Mouse (Mus musculus) lung, embryonic 16.5 days (tissue): ENCODE measurements at regions not wholly inside any gene's neighbourhood (a gene's known extent, or its start where the extent isn't known, plus 50 kb on each side); places are given as distances from the start of the nearest gene placed in this dataset.

Experiments used
- ATAC-seq: fragments of 200-750 bp; cut with Nextera tagmentation; 2 replicates; pipeline ENCODE4 v1.8.0; 2017; ENCODE audit warnings: low read depth, mild to moderate bottlenecking, moderate library complexity
- H3K27ac ChIP-seq: fragments of 300-500 bp; sonication (generic); 2 replicates; pipeline ENCODE4 v1.5.1; 2014; ENCODE audit warnings: mild to moderate bottlenecking, control low read depth, low read length
- H3K27me3 ChIP-seq: fragments of 300-500 bp; sonication (generic); 2 replicates; pipeline ENCODE4 v1.6.1; 2014; ENCODE audit warnings: low read depth, low read length, mixed read lengths; ENCODE audit not compliant: control insufficient read depth, insufficient read depth
- H3K36me3 ChIP-seq: fragments of 300-500 bp; sonication (generic); 2 replicates; pipeline ENCODE4 v1.6.1; 2014; ENCODE audit warnings: low read length; ENCODE audit not compliant: control insufficient read depth, insufficient read depth
- H3K4me1 ChIP-seq: fragments of 300-500 bp; sonication (generic); replicated peaks from 2 replicates; pipeline ENCODE4 v1.6.1; 2014; ENCODE audit warnings: low read length, mixed read lengths; ENCODE audit not compliant: control insufficient read depth, insufficient read depth
- H3K4me2 ChIP-seq: fragments of 300-500 bp; sonication (generic); 2 replicates; pipeline ENCODE4 v1.6.1; 2014; ENCODE audit warnings: low read depth, low read length, control low read depth
- H3K4me3 ChIP-seq: fragments of 300-500 bp; sonication (generic); 2 replicates; pipeline ENCODE4 v1.5.1; 2014; ENCODE audit warnings: mild to moderate bottlenecking, low read length, control low read depth
- H3K9ac ChIP-seq: fragments of 300-500 bp; sonication (generic); 2 replicates; pipeline ENCODE4 v1.6.1; 2014; ENCODE audit warnings: low read length, control low read depth
- H3K9me3 ChIP-seq: fragments of 300-500 bp; sonication (generic); 2 replicates; pipeline ENCODE4 v1.6.1; 2016; ENCODE audit warnings: low read length; ENCODE audit not compliant: control insufficient read depth
- WGBS: fragments of 180-500 bp; shearing (Covaris S2); extraction: QIAGEN DNeasy Blood & Tissue Kit; methylation state at CpG from one replicate; pipeline ENCODE4 v1.1.7; 2014; 5-methylcytosine and 5-hydroxymethylcytosine counted together

DNA sequence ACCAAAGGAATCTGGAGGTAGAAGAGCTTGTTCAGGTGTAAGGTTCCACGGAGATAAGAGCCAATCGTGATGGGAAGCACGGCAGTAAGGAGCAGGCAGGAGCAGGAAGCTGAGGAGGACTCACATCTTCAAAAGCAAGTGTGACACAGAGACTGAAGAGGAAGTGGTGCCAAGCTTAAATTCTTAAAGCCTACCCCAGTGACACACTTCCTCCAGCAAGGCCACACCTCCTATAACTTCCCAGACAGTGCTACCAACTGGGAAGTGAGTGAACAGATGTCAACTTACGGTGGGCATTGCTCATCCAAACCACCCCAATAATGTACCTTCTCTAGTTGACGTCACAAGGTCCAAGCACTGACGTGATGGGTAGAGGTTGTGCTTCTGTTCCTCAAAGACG is 133.0 kb downstream of the Cdh26 start:
- Histone ChIP-seq H3K36me3 (no peaks in the 10 kb centered on the region), H3K9me3 (no peaks in the 10 kb centered on the region), H3K9ac (no peak overlapping the region), H3K4me3 (no peak overlapping the region), H3K4me1 (no peaks in the 10 kb centered on the region; the same call in 1 of the 2 replicates), H3K4me2 (no peak overlapping the region), H3K27ac (no peak overlapping the region), H3K27me3 (no peaks in the 10 kb centered on the region)
- ATAC-seq: no peak
- WGBS: 71% methylated on average over 7 of the region's 7 CpGs

DNA sequence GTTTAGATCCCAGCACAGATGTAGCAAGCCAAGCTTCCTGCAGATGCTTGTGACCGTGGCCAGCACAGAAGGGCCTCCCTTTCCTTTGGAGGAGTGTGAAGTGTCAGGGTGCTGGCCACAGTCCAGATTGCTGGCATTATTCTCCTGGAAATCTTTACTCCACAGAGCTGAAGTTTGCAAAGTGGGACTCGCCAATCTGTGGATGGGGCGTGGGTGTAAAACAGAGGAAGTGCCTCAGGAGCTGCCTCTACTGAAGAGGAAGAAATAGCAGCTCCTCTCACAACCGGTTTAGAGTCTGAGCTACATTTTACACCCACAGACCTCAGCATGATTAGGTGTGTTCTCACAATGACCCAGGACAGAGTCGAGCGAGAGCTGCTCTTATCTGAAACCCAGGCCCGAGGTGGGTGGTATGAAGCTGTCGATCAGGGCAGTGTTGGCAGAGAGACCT is 135.1 kb downstream of the Cdh26 start:
- H3K9me3 ChIP-seq: no peaks in the 10 kb centered on the region
- H3K27me3 ChIP-seq: no peaks in the 10 kb centered on the region
- no peak overlapping the region for H3K4me3 ChIP-seq
- H3K4me2 ChIP-seq: no peak overlapping the region
- H3K4me1 ChIP-seq: no peaks in the 10 kb centered on the region; the same call in 1 of the 2 replicates
- no peaks in the 10 kb centered on the region for H3K36me3 ChIP-seq
- H3K27ac ChIP-seq: no peak overlapping the region
- no peak overlapping the region for H3K9ac ChIP-seq
- WGBS: 26% methylated on average over 8 of the region's 8 CpGs
- ATAC-seq: peak; percentile 56; the same call in 1 of the 2 replicates

DNA sequence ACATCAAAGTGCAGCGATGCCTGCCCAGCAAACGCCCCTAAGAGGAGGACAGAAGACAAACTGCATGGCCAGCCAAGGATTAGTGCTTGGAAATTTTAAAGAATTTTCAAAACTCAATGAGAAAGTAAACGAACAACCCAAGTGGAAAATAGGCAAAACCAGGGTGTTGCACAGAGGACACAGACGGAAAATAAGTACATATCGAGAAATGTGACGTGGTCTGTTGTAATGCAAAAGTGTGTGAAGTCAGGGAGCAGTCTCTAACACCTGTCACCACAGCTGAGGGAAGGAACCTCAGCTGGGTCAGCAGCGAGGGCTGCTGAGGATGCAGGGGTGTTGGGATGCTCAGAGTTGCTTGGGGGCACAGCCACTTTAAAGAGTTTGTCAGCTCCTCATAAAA is 137.2 kb downstream of the Cdh26 start:
- WGBS: 69% methylated on average over 7 of the region's 7 CpGs
- no peak overlapping the region for H3K27ac ChIP-seq
- H3K4me1 ChIP-seq: no peaks in the 10 kb centered on the region; the same call in 1 of the 2 replicates
- no peaks in the 10 kb centered on the region for H3K9me3 ChIP-seq
- H3K4me3 ChIP-seq: no peak overlapping the region
- H3K9ac ChIP-seq: no peak overlapping the region
- no peak for ATAC-seq
- H3K36me3 ChIP-seq: no peaks in the 10 kb centered on the region
- no peak overlapping the region for H3K4me2 ChIP-seq
- H3K27me3 ChIP-seq: no peaks in the 10 kb centered on the region; the same call in 1 of the 2 replicates

DNA sequence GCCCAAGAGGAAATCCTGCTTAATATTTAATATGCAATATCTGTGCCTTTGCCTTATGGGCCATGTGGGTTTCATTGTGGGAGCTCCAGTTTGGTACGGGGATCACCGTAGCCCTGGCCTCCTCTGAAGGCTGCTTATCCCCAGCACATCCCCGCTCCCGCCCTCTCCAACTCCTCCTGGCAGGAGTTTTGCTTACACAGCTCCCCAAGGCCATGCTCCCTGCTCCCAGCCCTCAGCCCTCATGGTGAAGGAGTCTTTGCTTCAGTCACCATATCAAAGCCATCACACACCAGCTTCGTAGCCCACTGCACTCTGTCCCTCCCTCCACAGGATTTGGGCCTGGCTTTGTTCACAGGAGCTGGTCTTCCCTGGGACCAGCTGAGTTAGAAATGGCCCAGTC is 142.0 kb downstream of the Cdh26 start:
- H3K36me3 ChIP-seq: no peaks in the 10 kb centered on the region
- H3K9me3 ChIP-seq: no peaks in the 10 kb centered on the region
- no peak overlapping the region for H3K9ac ChIP-seq
- no peak overlapping the region for H3K27ac ChIP-seq
- no peaks in the 10 kb centered on the region for H3K4me1 ChIP-seq
- 66% methylated on average over 5 of the region's 5 CpGs for WGBS
- ATAC-seq: no peak
- no peak overlapping the region for H3K4me2 ChIP-seq
- no peak overlapping the region for H3K4me3 ChIP-seq
- peaks cover 9% of the 10 kb centered on the region for H3K27me3 ChIP-seq

DNA sequence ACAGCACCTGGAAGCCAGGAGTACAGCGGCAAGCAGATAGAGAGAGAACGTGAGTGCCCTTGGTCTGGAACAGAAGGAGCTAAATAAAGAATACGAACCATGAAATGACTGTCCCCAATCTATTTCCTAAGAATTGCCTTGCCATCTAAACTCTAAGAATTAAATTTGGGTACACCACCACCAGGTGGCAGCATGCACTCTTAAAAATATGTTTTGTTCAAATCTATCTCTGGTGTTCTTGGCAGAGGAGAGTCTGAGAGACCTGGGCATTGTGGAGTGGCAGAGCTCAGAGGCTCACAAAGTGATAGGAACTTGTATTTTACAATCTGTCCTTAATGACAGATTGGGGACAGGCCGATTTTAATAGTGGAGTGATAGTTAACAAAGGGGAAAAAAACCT is 144.5 kb downstream of the Cdh26 start:
- no peak overlapping the region for H3K4me3 ChIP-seq
- no peaks in the 10 kb centered on the region for H3K36me3 ChIP-seq
- peaks cover 9% of the 10 kb centered on the region for H3K27me3 ChIP-seq
- no peaks in the 10 kb centered on the region for H3K4me1 ChIP-seq
- H3K27ac ChIP-seq: no peak overlapping the region
- H3K4me2 ChIP-seq: no peak overlapping the region
- no peak overlapping the region for H3K9ac ChIP-seq
- 39% methylated on average over 4 of the region's 4 CpGs for WGBS
- no peaks in the 10 kb centered on the region for H3K9me3 ChIP-seq
- ATAC-seq: no peak

DNA sequence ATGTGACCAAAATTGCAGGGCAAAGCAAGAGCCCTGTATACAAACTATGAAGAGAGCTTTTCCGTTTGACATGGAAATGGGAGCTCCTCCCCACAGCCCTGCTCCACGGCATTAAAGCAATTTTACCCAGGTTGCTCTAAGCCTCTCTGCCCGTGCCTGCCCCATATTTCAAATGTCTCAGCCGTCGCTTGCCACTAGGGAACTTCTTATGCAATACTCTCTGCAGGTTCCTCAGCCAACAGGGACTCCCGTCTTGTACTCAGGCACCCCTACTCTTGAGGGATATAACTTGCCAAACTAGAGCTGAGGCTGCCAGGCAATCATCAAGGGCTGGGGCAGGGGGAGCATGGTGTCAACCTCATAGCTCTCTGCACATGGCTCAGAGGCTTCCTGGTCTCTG is 145.1 kb downstream of the Cdh26 start:
- no peak overlapping the region for H3K27ac ChIP-seq
- no peaks in the 10 kb centered on the region for H3K4me1 ChIP-seq
- no peak overlapping the region for H3K4me3 ChIP-seq
- H3K9ac ChIP-seq: no peak overlapping the region
- peaks cover 9% of the 10 kb centered on the region for H3K27me3 ChIP-seq
- H3K9me3 ChIP-seq: no peaks in the 10 kb centered on the region
- WGBS: 28% methylated on average over 6 of the region's 6 CpGs
- no peak overlapping the region for H3K4me2 ChIP-seq
- peak; percentile 30 for ATAC-seq
- no peaks in the 10 kb centered on the region for H3K36me3 ChIP-seq

DNA sequence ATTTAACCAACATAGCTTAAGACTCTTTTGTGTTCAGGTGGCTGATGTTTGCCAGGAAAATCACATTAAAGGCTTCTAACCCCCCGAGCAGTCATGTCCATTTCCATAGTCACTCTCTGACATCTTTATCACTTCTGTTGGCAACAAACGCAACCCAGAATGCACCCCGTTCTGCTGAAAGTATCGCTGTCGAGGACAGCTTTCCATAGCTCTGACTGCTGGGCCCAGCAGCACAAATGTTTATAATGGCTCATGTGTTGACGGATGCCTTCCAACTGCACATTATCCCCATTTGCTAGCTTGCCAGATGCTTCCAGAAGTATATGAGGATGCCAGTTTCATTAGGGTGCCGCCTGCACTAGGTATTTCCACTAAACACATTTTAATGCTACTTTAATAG is 145.7 kb downstream of the Cdh26 start:
- Histone ChIP-seq H3K36me3 (no peaks in the 10 kb centered on the region), H3K4me3 (no peak overlapping the region), H3K27ac (no peak overlapping the region), H3K4me1 (no peaks in the 10 kb centered on the region), H3K9me3 (no peaks in the 10 kb centered on the region), H3K9ac (no peak overlapping the region), H3K4me2 (no peak overlapping the region), H3K27me3 (peaks cover 9% of the 10 kb centered on the region)
- peak; percentile 65 for ATAC-seq
- 26% methylated on average over 7 of the region's 7 CpGs for WGBS

DNA sequence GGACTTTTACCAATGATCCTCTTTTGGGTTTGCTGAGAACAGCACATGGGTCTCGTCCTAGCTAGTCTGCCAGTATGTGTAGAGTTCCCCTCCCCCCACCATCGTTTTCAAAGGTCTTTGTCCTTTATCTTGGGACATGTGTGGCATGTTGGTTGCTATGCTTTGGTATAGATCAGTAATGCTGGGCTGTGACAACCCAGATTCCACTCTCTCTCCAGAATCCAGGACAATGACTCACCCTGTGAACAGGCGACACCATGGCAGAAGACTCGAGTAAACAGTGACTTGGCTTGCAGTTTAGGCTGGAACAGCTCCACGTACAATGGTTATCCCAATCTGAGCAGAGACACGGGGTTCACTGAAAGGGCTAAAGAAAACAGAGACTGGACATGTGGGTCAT is 149.2 kb downstream of the Cdh26 start:
- 55% methylated on average over 6 of the region's 6 CpGs for WGBS
- no peak overlapping the region for H3K4me3 ChIP-seq

DNA sequence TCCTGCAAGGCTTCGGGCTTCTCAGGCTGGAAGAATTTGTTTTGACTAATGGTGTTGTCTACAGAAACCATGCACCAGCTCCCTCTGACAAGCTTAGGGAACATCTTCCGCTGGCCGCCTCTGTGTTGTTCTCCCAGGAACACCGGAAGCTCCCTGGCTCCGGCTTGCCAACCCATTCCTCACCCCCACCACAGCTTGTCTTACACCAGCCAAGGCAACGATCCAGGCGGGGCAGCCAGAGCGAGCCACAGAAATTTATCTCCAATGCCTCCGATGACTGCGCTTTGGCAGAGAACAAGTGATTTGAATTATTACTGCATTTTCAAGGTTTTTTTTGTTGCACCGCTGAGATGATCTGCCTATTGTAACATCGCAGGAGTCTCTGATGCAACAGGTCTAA is 151.0 kb downstream of the Cdh26 start:
- H3K27ac ChIP-seq: no peak overlapping the region
- H3K27me3 ChIP-seq: peaks cover 8% of the 10 kb centered on the region
- H3K4me2 ChIP-seq: no peak overlapping the region
- H3K4me1 ChIP-seq: no peaks in the 10 kb centered on the region
- no peaks in the 10 kb centered on the region for H3K36me3 ChIP-seq
- no peak overlapping the region for H3K4me3 ChIP-seq
- no peak overlapping the region for H3K9ac ChIP-seq
- 65% methylated on average over 12 of the region's 12 CpGs for WGBS
- no peaks in the 10 kb centered on the region for H3K9me3 ChIP-seq
- no peak for ATAC-seq

More for the DNA sequence above, 149.2 kb downstream of the Cdh26 start:
- ATAC-seq: no peak
- peaks cover 9% of the 10 kb centered on the region for H3K27me3 ChIP-seq
- no peaks in the 10 kb centered on the region for H3K36me3 ChIP-seq
- no peak overlapping the region for H3K27ac ChIP-seq
- H3K9me3 ChIP-seq: no peaks in the 10 kb centered on the region
- H3K9ac ChIP-seq: no peak overlapping the region
- H3K4me2 ChIP-seq: no peak overlapping the region
- H3K4me1 ChIP-seq: no peaks in the 10 kb centered on the region

DNA sequence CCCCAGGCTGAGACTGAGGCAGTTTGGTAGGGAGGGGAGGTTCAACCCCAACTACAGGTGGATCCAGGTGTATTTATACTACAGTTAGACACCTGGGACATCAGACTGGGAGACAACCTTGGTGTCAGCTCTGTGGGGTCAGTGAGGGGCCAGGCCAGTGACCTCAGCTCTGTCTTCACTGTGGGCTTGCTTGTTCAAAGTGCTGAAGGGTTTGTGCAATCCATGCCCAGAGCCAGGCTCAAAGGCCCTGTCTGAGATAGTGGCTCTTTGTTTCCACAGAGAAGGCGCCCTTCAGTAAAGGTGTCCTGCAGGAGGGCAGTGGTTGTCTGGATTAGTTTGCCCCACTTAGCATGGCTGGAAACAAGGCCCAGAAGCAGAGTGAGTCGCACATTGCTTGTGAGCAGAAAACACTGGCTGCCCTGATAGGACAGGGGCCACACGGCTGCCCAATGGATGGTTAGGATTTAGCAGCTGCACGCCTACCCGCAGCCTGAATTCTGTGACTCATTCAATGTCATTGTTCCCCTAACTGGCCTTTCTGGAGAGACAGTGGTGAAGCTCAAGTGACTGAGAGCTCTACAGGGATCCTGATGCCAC is 154.7 kb downstream of the Cdh26 start:
- no peaks in the 10 kb centered on the region for H3K36me3 ChIP-seq
- H3K27me3 ChIP-seq: peaks cover 13% of the 10 kb centered on the region
- H3K4me3 ChIP-seq: no peak overlapping the region
- no peaks in the 10 kb centered on the region for H3K9me3 ChIP-seq
- no peak overlapping the region for H3K4me2 ChIP-seq
- H3K9ac ChIP-seq: no peak overlapping the region
- H3K4me1 ChIP-seq: no peaks in the 10 kb centered on the region
- ATAC-seq: no peak
- H3K27ac ChIP-seq: no peak overlapping the region
- WGBS: 53% methylated on average over 5 of the region's 5 CpGs
